ENCODE assay signal across 1 mouse cellular context in the genomic region with DNA sequence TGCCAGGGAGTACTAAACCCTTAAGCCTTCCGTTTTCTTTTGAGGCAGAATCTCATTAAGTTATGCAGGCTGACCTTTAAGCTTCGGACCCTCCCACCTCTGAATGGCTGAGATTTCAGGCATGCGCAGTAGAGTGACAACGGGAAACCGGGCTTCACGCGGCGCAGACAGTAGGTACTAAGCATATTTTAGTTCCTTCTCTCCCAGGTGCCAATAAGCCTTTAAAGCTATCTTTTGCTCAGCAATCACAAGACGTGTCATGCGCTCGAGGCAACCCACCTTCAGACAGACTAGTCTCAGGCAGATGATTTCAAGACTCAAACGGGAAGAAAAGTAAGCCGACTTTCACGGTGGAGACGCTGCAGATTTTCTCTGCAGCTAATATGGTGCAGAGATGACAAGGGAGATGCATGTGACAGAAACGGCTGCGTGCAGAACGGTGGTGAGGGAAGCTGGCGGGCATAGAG.
TF ChIP-seq lines count a peak whose summit lies in the region.

No protein-coding gene starts in this region.

TF ChIP-seq in CH12.LX, 34 proteins besides CTCF, POLR2A, EP300 and RAD21 (continued from another document):
- TF ChIP-seq USF2 (conservative IDR thresholded peaks at IDR 0.05; ENCODE audit: low read depth, low read length) (no peak), NRF1 (IDR thresholded peaks at IDR 0.05; ENCODE audit: low read depth, low read length) (peak; percentile 84), NELFE (IDR thresholded peaks at IDR 0.05; ENCODE audit: low read depth, low read length) (no peak), BHLHE40 (IDR thresholded peaks at IDR 0.05; ENCODE audit: low read depth, low read length) (no peak), GABPA (IDR thresholded peaks at IDR 0.05; ENCODE audit: insufficient replicate concordance, low read depth, low read length) (no peak), MAZ (IDR thresholded peaks at IDR 0.05; ENCODE audit: low read depth, low read length) (no peak), MAX (IDR thresholded peaks at IDR 0.05; ENCODE audit: low read length) (0 out of 2 replicates have a peak, but pooled peaks have one; percentile 43), MAFK (IDR thresholded peaks at IDR 0.05; ENCODE audit: insufficient replicate concordance, low read length) (no peak), ZKSCAN1 (IDR thresholded peaks at IDR 0.05; ENCODE audit: borderline replicate concordance, low read depth, low read length) (no peak), HCFC1 (IDR thresholded peaks at IDR 0.05; ENCODE audit: low read depth, low read length) (peak; percentile 31; the same call in 1 of the 2 replicates), TCF12 (IDR thresholded peaks at IDR 0.05; ENCODE audit: low read depth, low read length) (no peak), E2F4 (IDR thresholded peaks at IDR 0.05; ENCODE audit: insufficient replicate concordance, low read depth, low read length) (no peak)
